Mouse (Mus musculus) neural tube, embryonic 11.5 days (tissue): ENCODE measurements around the gene Ninj2. TPM values are rescaled to one million over a fixed set of nuclear protein-coding genes. Genes with fewer than 3 reads are reported as not detected.

ENCODE experiments used
- ATAC-seq: fragments of 200-750 bp; cut with Nextera tagmentation; 2 replicates; pipeline ENCODE4 v1.8.0; 2017; ENCODE audit warnings: moderate number of reproducible peaks, mild to moderate bottlenecking, moderate TSS enrichment, moderate library complexity; ENCODE audit not compliant: insufficient read depth, low FRiP score, low TSS enrichment
- DNase-seq: peaks from one replicate; pipeline ENCODE4 v3.0.0-alpha.2; 2015; ENCODE audit warnings: low spot score
- H3K27ac ChIP-seq: fragments of 300-500 bp; sonication (generic); 2 replicates; pipeline ENCODE4 v1.5.1; 2014; ENCODE audit warnings: low read depth, mild to moderate bottlenecking, low read length
- H3K27me3 ChIP-seq: fragments of 300-500 bp; sonication (generic); 2 replicates; pipeline ENCODE4 v1.6.1; 2014; ENCODE audit warnings: mild to moderate bottlenecking, low read length, mixed read lengths; ENCODE audit not compliant: control insufficient read depth, insufficient read depth
- H3K36me3 ChIP-seq: fragments of 300-500 bp; sonication (generic); 2 replicates; pipeline ENCODE4 v1.6.1; 2014; ENCODE audit warnings: mild to moderate bottlenecking, low read length, moderate library complexity, mixed read lengths; ENCODE audit not compliant: control insufficient read depth, insufficient read depth
- H3K4me1 ChIP-seq: fragments of 300-500 bp; sonication (generic); 2 replicates; pipeline ENCODE4 v1.6.1; 2014; ENCODE audit warnings: low read length, mixed read lengths; ENCODE audit not compliant: control insufficient read depth, insufficient read depth
- H3K4me2 ChIP-seq: fragments of 300-500 bp; sonication (generic); 2 replicates; pipeline ENCODE4 v1.6.1; 2014; ENCODE audit warnings: low read depth, mild to moderate bottlenecking, moderate library complexity
- H3K4me3 ChIP-seq: fragments of 300-500 bp; sonication (generic); 2 replicates; pipeline ENCODE4 v1.5.1; 2014; ENCODE audit warnings: low read depth, low read length
- H3K9ac ChIP-seq: fragments of 300-500 bp; sonication (generic); 2 replicates; pipeline ENCODE4 v1.6.1; 2014; ENCODE audit warnings: mild to moderate bottlenecking, low read length
- H3K9me3 ChIP-seq: fragments of 300-500 bp; sonication (generic); 2 replicates; pipeline ENCODE4 v1.6.1; 2016; ENCODE audit warnings: low read length; ENCODE audit not compliant: control insufficient read depth
- WGBS: fragments of 180-500 bp; shearing (Covaris S2); extraction: QIAGEN DNeasy Blood & Tissue Kit; methylation state at CpG from one replicate; pipeline ENCODE4 v1.1.7; 2014; 5-methylcytosine and 5-hydroxymethylcytosine counted together
- polyA plus RNA-seq: library from polyadenylated mRNA; unstranded; fragments of >200 nt; fragmentation: Nextera tagmentation; extraction: Ambion mirVana; gene quantifications from 2 replicates; pipeline ENCODE4 v1.2.1, GENCODE M21; 2014

Ninj2 gene
- polyA plus RNA-seq, 1 experiment from 2014 or later, result not detected

- Histone ChIP-seq H3K36me3 (no peaks in the 10 kb centered on the region), H3K4me1 (no peaks in the 10 kb centered on the region), H3K9me3 (no peaks in the 10 kb centered on the region), H3K9ac (no peak overlapping the region), H3K27ac (no peak overlapping the region), H3K4me2 (no peak overlapping the region), H3K4me3 (no peak overlapping the region), H3K27me3 (no peaks in the 10 kb centered on the region)
- 85% methylated on average over 5 of the region's 5 CpGs for WGBS
- DNase-seq, result no peak
- ATAC-seq, result no peak
Measured at GRCm38 (mm10) chr6:120246676-120247075, 153.5 kb downstream of the Ninj2 start.

- Histone ChIP-seq H3K27ac (no peak overlapping the region), H3K4me3 (no peak overlapping the region), H3K36me3 (no peaks in the 10 kb centered on the region), H3K4me1 (no peaks in the 10 kb centered on the region), H3K27me3 (no peaks in the 10 kb centered on the region), H3K9ac (no peak overlapping the region), H3K9me3 (no peaks in the 10 kb centered on the region), H3K4me2 (no peak overlapping the region)
- WGBS, result 76% methylated on average over 5 of the region's 5 CpGs
- no peak for DNase-seq
- ATAC-seq, result no peak
Measured at GRCm38 (mm10) chr6:120249831-120250230, 156.7 kb downstream of the Ninj2 start.

Other genes with a start within 250 kb of the Ninj2 start
- gene Erc1, start 245.2 kb upstream of the Ninj2 start, polyA plus RNA-seq, result 32.9 and 33.1 TPM in 2 replicates
- 23.4 and 26.4 TPM in 2 replicates for gene Rad52, start 190.7 kb upstream of the Ninj2 start, polyA plus RNA-seq
- 56.3 and 59.1 TPM in 2 replicates for gene Wnk1, start 54.7 kb upstream of the Ninj2 start, polyA plus RNA-seq
- not detected in 2 replicates for gene D330020A13Rik, start 201.0 kb downstream of the Ninj2 start, polyA plus RNA-seq
- gene B4galnt3, start 201.2 kb downstream of the Ninj2 start, polyA plus RNA-seq, result 0.07 and 0.15 TPM in 2 replicates